Comparison of ENCODE assay signal across 16 mouse cellular contexts in genomic region chr15:85424197-85424596, GRCm38 (mm10).
A peak's percentile ranks its signal among the peaks of the same experiment; 100 is the strongest.
DNase-seq lines count a peak whose midpoint lies in the region; ATAC-seq lines count a peak whose summit lies in the region.
"Had no signal": no experiment of that assay in that cellular context is flagged by ENCODE, and none has a peak within 500 bp of the region (broad histone marks: within the 10 kb centered on the region; RNA-seq: fewer than 3 reads in every experiment).

No protein-coding gene starts in this region.

- 70% methylated on average over 3 of the region's 3 CpGs for whole genome bisulfite sequencing in hindbrain, embryonic 14.5 days
- 87% methylated on average over 3 of the region's 3 CpGs for WGBS in hindbrain, embryonic 10.5 days

- no peaks in the 10 kb centered on the region for H3K27me3 ChIP-seq in hindbrain, embryonic 14.5 days (ENCODE audit: control insufficient read depth, insufficient read depth, low read length)
- H3K27me3 ChIP-seq in hindbrain, embryonic 10.5 days (ENCODE audit: insufficient read depth, poor library complexity, severe bottlenecking): no peaks in the 10 kb centered on the region
- H3K27me3 ChIP-seq: hindbrain, embryonic 12.5 days; limb, embryonic 13.5 days; neural tube, embryonic 15.5 days; stomach, embryonic 15.5 days had no signal

- no peaks in the 10 kb centered on the region for H3K36me3 ChIP-seq in hindbrain, embryonic 14.5 days (replicated peaks; ENCODE audit: control insufficient read depth, insufficient read depth)
- no peaks in the 10 kb centered on the region for H3K36me3 ChIP-seq in hindbrain, embryonic 10.5 days
- H3K36me3 ChIP-seq: hindbrain, embryonic 12.5 days; limb, embryonic 13.5 days; neural tube, embryonic 15.5 days; stomach, embryonic 15.5 days had no signal

- no peak for DNase-seq in hindbrain, embryonic 14.5 days (ENCODE audit: low spot score)
- DNase-seq in hindbrain, embryonic 10.5 days (ENCODE audit: low spot score): no peak
- DNase-seq in 3134 (ENCODE audit: extremely low read depth, insufficient read length, low spot score): peak; percentile 70
- peak; percentile 74 for DNase-seq in 416B (ENCODE audit: low read depth)
- DNase-seq in adrenal gland, postnatal 36 days: peak; percentile 57 to 58
- no peak for DNase-seq in frontal cortex, adult 2 months (ENCODE audit: extremely low spot score in 1 of 2, low spot score in 1 of 2)
- no peak for DNase-seq in left cerebral cortex, postnatal 10 days (ENCODE audit: extremely low spot score in 1 of 2, low spot score in 2 of 2)
- DNase-seq: right cerebral cortex, postnatal 4 days; thymus, postnatal 4 days had no signal

- 0 out of 2 replicates have a peak overlapping the region, but pooled peaks have one; percentile 32 for H3K27ac ChIP-seq in hindbrain, embryonic 14.5 days
- H3K27ac ChIP-seq in hindbrain, embryonic 10.5 days: no peak overlapping the region
- H3K27ac ChIP-seq: hindbrain, embryonic 12.5 days; kidney, postnatal 0 days; limb, embryonic 13.5 days; macrophage; neural tube, embryonic 15.5 days; stomach, embryonic 15.5 days had no signal

- no peak for ATAC-seq in hindbrain, embryonic 14.5 days (ENCODE audit: low FRiP score)
- ATAC-seq: activated CD4-positive, CD25-positive, alpha-beta regulatory T cell, adult 4 months had no signal

- H3K9ac ChIP-seq in hindbrain, embryonic 14.5 days: no peak overlapping the region
- H3K9ac ChIP-seq: hindbrain, embryonic 12.5 days; limb, embryonic 13.5 days; neural tube, embryonic 15.5 days; stomach, embryonic 15.5 days had no signal

- H3K4me3 ChIP-seq in hindbrain, embryonic 14.5 days (replicated peaks; ENCODE audit: low read length): no peak overlapping the region
- no peak overlapping the region for H3K4me3 ChIP-seq in hindbrain, embryonic 10.5 days
- H3K4me3 ChIP-seq: hindbrain, embryonic 12.5 days; limb, embryonic 13.5 days; neural tube, embryonic 15.5 days; stomach, embryonic 15.5 days had no signal

- no peaks in the 10 kb centered on the region for H3K9me3 ChIP-seq in hindbrain, embryonic 14.5 days (ENCODE audit: control insufficient read depth, low read length)
- no peaks in the 10 kb centered on the region for H3K9me3 ChIP-seq in hindbrain, embryonic 10.5 days
- H3K9me3 ChIP-seq: hindbrain, embryonic 12.5 days; limb, embryonic 13.5 days; neural tube, embryonic 15.5 days; stomach, embryonic 15.5 days had no signal

- H3K4me1 ChIP-seq in hindbrain, embryonic 14.5 days (replicated peaks; ENCODE audit: control insufficient read depth, insufficient read depth, low read length): no peaks in the 10 kb centered on the region
- no peaks in the 10 kb centered on the region for H3K4me1 ChIP-seq in hindbrain, embryonic 10.5 days (replicated peaks)
- H3K4me1 ChIP-seq: stomach, embryonic 15.5 days had no signal

- H3K4me2 ChIP-seq in hindbrain, embryonic 14.5 days (replicated peaks): no peak overlapping the region
- H3K4me2 ChIP-seq: hindbrain, embryonic 12.5 days; limb, embryonic 13.5 days; neural tube, embryonic 15.5 days; stomach, embryonic 15.5 days had no signal

- intact Hi-C loops in left cerebral cortex, postnatal 10 days (cut with DNase I): no loop called here

Comparison
In these comparisons a context has a peak if more than half of its experiments do, and no peak if none do; other contexts are left out.
1. DNase-seq: peak in 3134 (single experiment), 416B (single experiment) and adrenal gland, postnatal 36 days (2 of 2); none in hindbrain, embryonic 14.5 days (single experiment), hindbrain, embryonic 10.5 days (single experiment), frontal cortex, adult 2 months (0 of 2) and left cerebral cortex, postnatal 10 days (0 of 2).